In genomic region chr14:118416163-118416562, GRCm38 (mm10) we compare ENCODE assay signal across 15 mouse cellular contexts.
DNase-seq lines count a peak whose midpoint lies in the region; ATAC-seq and TF ChIP-seq lines count a peak whose summit lies in the region.
"Had no signal": no experiment of that assay in that cellular context is flagged by ENCODE, and none has a peak within 500 bp of the region (broad histone marks: within the 10 kb centered on the region; RNA-seq: fewer than 3 reads in every experiment).

No protein-coding gene starts in this region.

- peak; percentile 79 for DNase-seq in embryo, embryonic 10.5 days (ENCODE audit: low spot score)
- peak; percentile 7 for DNase-seq in midbrain, postnatal 0 days (ENCODE audit: low spot score)
- DNase-seq in adrenal gland, postnatal 4 days (ENCODE audit: low spot score in 2 of 2) = no peak
- no peak for DNase-seq in c-Kit-positive CD71-positive TER-119-positive erythroid progenitor cells, embryonic 14.5 days (ENCODE audit: low spot score)
- DNase-seq in kidney, adult 2 months = no peak
- no peak for DNase-seq in urinary bladder, adult 2 months (ENCODE audit: low spot score)
- DNase-seq: cerebellum, adult 9-10 months; kidney, postnatal 10 days; thymus, postnatal 14 days had no signal

- H3K27ac ChIP-seq in forebrain, embryonic 12.5 days = no peak overlapping the region
- H3K27ac ChIP-seq in hindbrain, embryonic 16.5 days (ENCODE audit: low read depth, low read length) = no peak overlapping the region
- H3K27ac ChIP-seq in midbrain, postnatal 0 days (ENCODE audit: low read depth, low read length) = no peak overlapping the region
- no peak overlapping the region for H3K27ac ChIP-seq in kidney, adult 2 months (ENCODE audit: insufficient read depth, low read depth, low read length)
- H3K27ac ChIP-seq: embryonic facial prominence, embryonic 13.5 days; liver, embryonic 15.5 days; stomach, embryonic 15.5 days had no signal

- H3K4me2 ChIP-seq in forebrain, embryonic 12.5 days = peak overlapping the region; percentile 24
- no peak overlapping the region for H3K4me2 ChIP-seq in hindbrain, embryonic 16.5 days (ENCODE audit: low read length)
- H3K4me2 ChIP-seq in midbrain, postnatal 0 days (ENCODE audit: low read depth, low read length, poor library complexity, severe bottlenecking) = no peak overlapping the region
- H3K4me2 ChIP-seq: embryonic facial prominence, embryonic 13.5 days; liver, embryonic 15.5 days; stomach, embryonic 15.5 days had no signal

- TF ChIP-seq CTCF in midbrain, postnatal 0 days (IDR thresholded peaks at IDR 0.05) = no peak
- no peak for TF ChIP-seq CTCF in kidney, adult 2 months (conservative IDR thresholded peaks at IDR 0.05; ENCODE audit: insufficient read depth, insufficient read length, low read depth, low read length)

- H3K27me3 ChIP-seq in forebrain, embryonic 12.5 days = peaks cover 71% of the 10 kb centered on the region
- no peaks in the 10 kb centered on the region; the same call in 1 of the 2 replicates for H3K27me3 ChIP-seq in hindbrain, embryonic 16.5 days (replicated peaks; ENCODE audit: control insufficient read depth, insufficient read depth, low read length)
- no peaks in the 10 kb centered on the region for H3K27me3 ChIP-seq in midbrain, postnatal 0 days (ENCODE audit: insufficient read depth, low read length)
- H3K27me3 ChIP-seq in kidney, adult 2 months (replicated peaks; ENCODE audit: control insufficient read depth, insufficient read depth, low read length) = no peaks in the 10 kb centered on the region
- H3K27me3 ChIP-seq: stomach, embryonic 15.5 days had no signal

- H3K4me3 ChIP-seq in forebrain, embryonic 12.5 days (replicated peaks) = no peak overlapping the region
- no peak overlapping the region for H3K4me3 ChIP-seq in hindbrain, embryonic 16.5 days (ENCODE audit: low read length)
- no peak overlapping the region for H3K4me3 ChIP-seq in midbrain, postnatal 0 days (ENCODE audit: low read depth, low read length)
- no peak overlapping the region for H3K4me3 ChIP-seq in kidney, adult 2 months (ENCODE audit: insufficient read depth, low read depth, low read length)
- H3K4me3 ChIP-seq: embryonic facial prominence, embryonic 13.5 days; liver, embryonic 15.5 days; stomach, embryonic 15.5 days had no signal

- peaks cover 28% of the 10 kb centered on the region for H3K9me3 ChIP-seq in forebrain, embryonic 12.5 days
- H3K9me3 ChIP-seq in hindbrain, embryonic 16.5 days (ENCODE audit: control insufficient read depth, low read length) = no peaks in the 10 kb centered on the region; the same call in 1 of the 2 replicates
- H3K9me3 ChIP-seq in midbrain, postnatal 0 days (ENCODE audit: low read length) = no peaks in the 10 kb centered on the region
- H3K9me3 ChIP-seq: liver, embryonic 15.5 days; stomach, embryonic 15.5 days had no signal

- no peaks in the 10 kb centered on the region for H3K36me3 ChIP-seq in forebrain, embryonic 12.5 days (replicated peaks)
- H3K36me3 ChIP-seq in hindbrain, embryonic 16.5 days (ENCODE audit: control insufficient read depth, insufficient read depth, low read length) = no peaks in the 10 kb centered on the region
- H3K36me3 ChIP-seq in midbrain, postnatal 0 days (ENCODE audit: insufficient read depth, low read length) = no peaks in the 10 kb centered on the region
- H3K36me3 ChIP-seq in kidney, adult 2 months (ENCODE audit: control insufficient read depth, insufficient read depth, low read length) = no peaks in the 10 kb centered on the region
- H3K36me3 ChIP-seq: embryonic facial prominence, embryonic 13.5 days; liver, embryonic 15.5 days; stomach, embryonic 15.5 days had no signal

- ATAC-seq in forebrain, embryonic 12.5 days (ENCODE audit: low FRiP score) = peak; percentile 76
- peak; percentile 70 for ATAC-seq in hindbrain, embryonic 16.5 days
- ATAC-seq in midbrain, postnatal 0 days (ENCODE audit: low FRiP score) = no peak
- ATAC-seq: Patski had no signal

- 4% methylated on average over 7 of the region's 7 CpGs for WGBS in forebrain, embryonic 12.5 days
- WGBS in hindbrain, embryonic 16.5 days = 21% methylated on average over 7 of the region's 7 CpGs
- WGBS in midbrain, postnatal 0 days = 36% methylated on average over 7 of the region's 7 CpGs
- WGBS in kidney, adult 2 months = 63% methylated on average over 7 of the region's 7 CpGs

- no peak overlapping the region for H3K9ac ChIP-seq in forebrain, embryonic 12.5 days
- no peak overlapping the region for H3K9ac ChIP-seq in hindbrain, embryonic 16.5 days (ENCODE audit: low read depth, low read length)
- H3K9ac ChIP-seq in midbrain, postnatal 0 days (replicated peaks; ENCODE audit: low read length, poor library complexity, severe bottlenecking) = no peak overlapping the region
- H3K9ac ChIP-seq: embryonic facial prominence, embryonic 13.5 days; liver, embryonic 15.5 days; stomach, embryonic 15.5 days had no signal

- H3K4me1 ChIP-seq in forebrain, embryonic 12.5 days = peaks cover 28% of the 10 kb centered on the region
- no peaks in the 10 kb centered on the region for H3K4me1 ChIP-seq in hindbrain, embryonic 16.5 days (ENCODE audit: control insufficient read depth, insufficient read depth, low read depth, low read length)
- no peaks in the 10 kb centered on the region for H3K4me1 ChIP-seq in midbrain, postnatal 0 days (ENCODE audit: insufficient read depth, low read length)
- H3K4me1 ChIP-seq in kidney, adult 2 months (ENCODE audit: control insufficient read depth, insufficient read depth, low read length) = no peaks in the 10 kb centered on the region
- H3K4me1 ChIP-seq: embryonic facial prominence, embryonic 13.5 days; liver, embryonic 15.5 days; stomach, embryonic 15.5 days had no signal

- TF ChIP-seq POLR2A in kidney, adult 2 months (IDR thresholded peaks at IDR 0.05; ENCODE audit: low read depth, low read length) = no peak

Comparison
In these comparisons a context has a peak if more than half of its experiments do, and no peak if none do; other contexts are left out.
1. DNase-seq: peak in embryo, embryonic 10.5 days (single experiment) and midbrain, postnatal 0 days (single experiment); none in adrenal gland, postnatal 4 days (0 of 2), c-Kit-positive CD71-positive TER-119-positive erythroid progenitor cells, embryonic 14.5 days (single experiment), kidney, adult 2 months (single experiment) and urinary bladder, adult 2 months (single experiment).